Mouse (Mus musculus) olfactory bulb, adult 2 months (tissue): ENCODE data around the gene Sntn.

ENCODE experiments used
- CTCF ChIP-seq: fragments of 200-500 bp; IDR thresholded peaks from 2 replicates; pipeline ENCODE4 v1.5.1; 2012; ENCODE audit warnings: low read depth, mild to moderate bottlenecking, low read length, moderate library complexity; ENCODE audit not compliant: insufficient read depth
- POLR2A ChIP-seq: fragments of 200-500 bp; IDR thresholded peaks from 2 replicates; pipeline ENCODE4 v1.6.1; 2012; ENCODE audit warnings: mild to moderate bottlenecking, low read depth, low read length, moderate library complexity; ENCODE audit not compliant: insufficient read depth

- TF ChIP-seq CTCF (no peak), POLR2A (no peak)
These were observed at the start of gene Sntn for GRCm38 (mm10) chr14:13670576-13670975.
